Mouse (Mus musculus): Measurements from ENCODE around the gene Chdh.

- no peak for TF ChIP-seq CTCF (IDR thresholded peaks at IDR 0.05; ENCODE audit: low read depth)
- TF ChIP-seq EP300 (IDR thresholded peaks at IDR 0.05; ENCODE audit: low read depth), result no peak
These were observed 6.2 kb downstream of the Chdh start for GRCm38 (mm10) chr14:30015008-30015407.

All from liver, embryonic 14.5 days (tissue).